In genomic region chr1:167350597-167351415, GRCm38 (mm10) we compare ENCODE assay signal across 8 mouse cellular contexts. TPM values are rescaled to one million over a fixed set of nuclear protein-coding genes. Genes with fewer than 3 reads are reported as not detected.
A peak's percentile ranks its signal among the peaks of the same experiment; 100 is the strongest.
DNase-seq lines count a peak whose midpoint lies in the region; ATAC-seq and TF ChIP-seq lines count a peak whose summit lies in the region.

No protein-coding gene starts in this region.

- no peak for TF ChIP-seq EP300 in MEL (IDR thresholded peaks at IDR 0.05; ENCODE audit: low read depth in 1 of 2, low read length in 2 of 2)

- H3K79me2 ChIP-seq in MEL (ENCODE audit: control insufficient read depth, insufficient read depth, low read length, poor library complexity), result peaks cover 12% of the 10 kb centered on the region

- no peak for TF ChIP-seq RAD21 in MEL (IDR thresholded peaks at IDR 0.05; ENCODE audit: low read depth, low read length)

- H3K36me3 ChIP-seq in heart, embryonic 16.5 days (ENCODE audit: control insufficient read depth, insufficient read depth), result peaks cover 7% of the 10 kb centered on the region
- H3K36me3 ChIP-seq in MEL (ENCODE audit: control insufficient read depth in 1 of 2, insufficient read depth in 2 of 2, low read length in 2 of 2), result peaks cover 4 to 17% of the 10 kb centered on the region in 2 experiments
- H3K36me3 ChIP-seq in hindbrain, embryonic 10.5 days, result peaks cover 23% of the 10 kb centered on the region
- peaks cover 2% of the 10 kb centered on the region; the same call in 1 of the 2 replicates for H3K36me3 ChIP-seq in midbrain, embryonic 11.5 days (ENCODE audit: control insufficient read depth, insufficient read depth, low read length)

- peak overlapping the region; percentile 91 for H3K4me2 ChIP-seq in heart, embryonic 16.5 days (ENCODE audit: low read depth, low read length)
- H3K4me2 ChIP-seq in midbrain, embryonic 11.5 days, result peak overlapping the region; percentile 68

- 34% methylated on average over 13 of the region's 13 CpGs for WGBS in heart, embryonic 16.5 days
- 33% methylated on average over 13 of the region's 13 CpGs for WGBS in hindbrain, embryonic 10.5 days
- WGBS in midbrain, embryonic 11.5 days, result 37% methylated on average over 13 of the region's 13 CpGs

- peaks cover 2% of the 10 kb centered on the region; the same call in 1 of the 2 replicates for H3K4me1 ChIP-seq in heart, embryonic 16.5 days (ENCODE audit: control insufficient read depth, insufficient read depth, low read length)
- H3K4me1 ChIP-seq in MEL (ENCODE audit: control insufficient read depth in 1 of 2, insufficient read depth in 2 of 2, low read length in 2 of 2), result peaks cover 6 to 10% of the 10 kb centered on the region in 2 experiments; a peak in 3 of 4 replicates
- H3K4me1 ChIP-seq in hindbrain, embryonic 10.5 days (replicated peaks), result peaks cover 11% of the 10 kb centered on the region
- H3K4me1 ChIP-seq in midbrain, embryonic 11.5 days (ENCODE audit: control insufficient read depth, insufficient read depth, low read length), result no peaks in the 10 kb centered on the region

- no peak for TF ChIP-seq POLR2A in MEL (IDR thresholded peaks at IDR 0.05; ENCODE audit: control insufficient read depth in 1 of 2, insufficient read depth in 1 of 2, low read depth in 1 of 2, low read length in 2 of 2, poor library complexity in 1 of 2)

- H3K4me3 ChIP-seq in heart, embryonic 16.5 days (ENCODE audit: low read length), result peak overlapping the region; percentile 76
- peak overlapping the region; percentile 82 to 96 for H3K4me3 ChIP-seq in MEL (ENCODE audit: control insufficient read depth in 1 of 2, insufficient read depth in 1 of 2, low read depth in 2 of 2, low read length in 2 of 2)
- peak overlapping the region; percentile 85 for H3K4me3 ChIP-seq in hindbrain, embryonic 10.5 days
- H3K4me3 ChIP-seq in midbrain, embryonic 11.5 days (ENCODE audit: low read depth, low read length), result peak overlapping the region; percentile 68

- H3K27ac ChIP-seq in heart, embryonic 16.5 days (ENCODE audit: low read length), result peak overlapping the region; percentile 88
- H3K27ac ChIP-seq in MEL (ENCODE audit: control insufficient read depth, low read depth, low read length), result peak overlapping the region; percentile 93
- H3K27ac ChIP-seq in hindbrain, embryonic 10.5 days, result peak overlapping the region; percentile 91
- no peak overlapping the region for H3K27ac ChIP-seq in midbrain, embryonic 11.5 days (ENCODE audit: low read depth, low read length)

- no peak for DNase-seq in heart, adult 11 months
- DNase-seq in MEL (ENCODE audit: low read depth, low spot score), result peak; percentile 57
- DNase-seq in hindbrain, embryonic 10.5 days (ENCODE audit: low spot score), result no peak
- no peak for DNase-seq in midbrain, embryonic 11.5 days (ENCODE audit: low spot score, missing footprints)
- no peak for DNase-seq in ovary, postnatal 36 days (ENCODE audit: low spot score)
- DNase-seq in thymus, postnatal 25 days, result no peak
- no peak for DNase-seq in adrenal gland, postnatal 14 days

- peak overlapping the region; percentile 86 for H3K9ac ChIP-seq in heart, embryonic 16.5 days (ENCODE audit: low read length)
- peak overlapping the region; percentile 95 for H3K9ac ChIP-seq in MEL (ENCODE audit: control insufficient read depth, low read depth, low read length, poor library complexity, severe bottlenecking)
- peak overlapping the region; percentile 78 for H3K9ac ChIP-seq in midbrain, embryonic 11.5 days (ENCODE audit: low read length)

- H3K27me3 ChIP-seq in heart, embryonic 16.5 days (ENCODE audit: control insufficient read depth, insufficient read depth, low read length), result no peaks in the 10 kb centered on the region
- no peaks in the 10 kb centered on the region for H3K27me3 ChIP-seq in MEL (ENCODE audit: control insufficient read depth in 1 of 2, insufficient read depth in 2 of 2, low read length in 2 of 2)
- H3K27me3 ChIP-seq in hindbrain, embryonic 10.5 days (ENCODE audit: insufficient read depth, poor library complexity, severe bottlenecking), result no peaks in the 10 kb centered on the region
- H3K27me3 ChIP-seq in midbrain, embryonic 11.5 days (ENCODE audit: control insufficient read depth, insufficient read depth, low read length), result no peaks in the 10 kb centered on the region

- no peaks in the 10 kb centered on the region for H3K9me3 ChIP-seq in heart, embryonic 16.5 days (replicated peaks; ENCODE audit: control insufficient read depth, low read length)
- no peaks in the 10 kb centered on the region for H3K9me3 ChIP-seq in MEL (replicated peaks; ENCODE audit: insufficient read depth, low read length)
- H3K9me3 ChIP-seq in hindbrain, embryonic 10.5 days, result no peaks in the 10 kb centered on the region
- H3K9me3 ChIP-seq in midbrain, embryonic 11.5 days (ENCODE audit: control insufficient read depth, low read length), result no peaks in the 10 kb centered on the region

- ATAC-seq in heart, embryonic 16.5 days (replicated peaks; ENCODE audit: extremely low read depth, insufficient read depth, low FRiP score), result no peak
- ATAC-seq in midbrain, embryonic 11.5 days (ENCODE audit: low FRiP score), result no peak

- TF ChIP-seq CTCF in MEL (IDR thresholded peaks at IDR 0.05 in 2 of 3, conservative IDR thresholded peaks at IDR 0.05 in 1 of 3; ENCODE audit: control insufficient read depth in 1 of 3, insufficient read depth in 1 of 3, low read depth in 2 of 3, low read length in 3 of 3, poor library complexity in 1 of 3, severe bottlenecking in 1 of 3), result no peak

TF ChIP-seq in MEL, 35 proteins besides CTCF, POLR2A, EP300 and RAD21:
- peak; percentile 82 for TF ChIP-seq ZNF384 (IDR thresholded peaks at IDR 0.05; ENCODE audit: low read depth, low read length)
- no peak for TF ChIP-seq ELF1 (IDR thresholded peaks at IDR 0.05; ENCODE audit: low read depth, low read length)
- TF ChIP-seq USF1 (IDR thresholded peaks at IDR 0.05; ENCODE audit: low read depth, low read length), result peak; percentile 61
- no peak for TF ChIP-seq CHD1 (IDR thresholded peaks at IDR 0.05; ENCODE audit: low read depth, low read length)
- TF ChIP-seq ZC3H11A (IDR thresholded peaks at IDR 0.05; ENCODE audit: low read depth, low read length), result no peak
- peak; percentile 80 for TF ChIP-seq BHLHE40 (IDR thresholded peaks at IDR 0.05; ENCODE audit: borderline replicate concordance, low read depth, low read length)
- no peak for TF ChIP-seq UBTF (IDR thresholded peaks at IDR 0.05; ENCODE audit: borderline replicate concordance, insufficient read depth, low read depth, low read length)
- peak; percentile 31; the same call in 1 of the 2 replicates for TF ChIP-seq GATA1 (IDR thresholded peaks at IDR 0.05; ENCODE audit: low read depth, low read length)
- TF ChIP-seq MXI1 (IDR thresholded peaks at IDR 0.05; ENCODE audit: low read depth, low read length), result peak; percentile 76
- TF ChIP-seq ETS1 (IDR thresholded peaks at IDR 0.05; ENCODE audit: low read depth, low read length), result peak; percentile 29; the same call in 1 of the 2 replicates
- no peak for TF ChIP-seq ZKSCAN1 (IDR thresholded peaks at IDR 0.05; ENCODE audit: low read depth, low read length)
- no peak for TF ChIP-seq RCOR1 (IDR thresholded peaks at IDR 0.05; ENCODE audit: low read depth, low read length)
- TF ChIP-seq SIN3A (IDR thresholded peaks at IDR 0.05; ENCODE audit: low read length), result peak; percentile 58
- TF ChIP-seq SMC3 (IDR thresholded peaks at IDR 0.05; ENCODE audit: low read depth, low read length), result no peak
- peak; percentile 84 for TF ChIP-seq MAX (IDR thresholded peaks at IDR 0.05; ENCODE audit: low read length)
- peak; percentile 69; the same call in 1 of the 2 replicates for TF ChIP-seq MYC (IDR thresholded peaks at IDR 0.05; ENCODE audit: low read depth, low read length)
- no peak for TF ChIP-seq CHD2 (IDR thresholded peaks at IDR 0.05; ENCODE audit: low read length)
- TF ChIP-seq MYB (IDR thresholded peaks at IDR 0.05; ENCODE audit: low read depth, low read length), result no peak

RNA-seq across cellular contexts. Expression of gene Aldh9a1, which starts 1.0 kb away (rescaled TPM):
- polyA plus RNA-seq in heart, embryonic 16.5 days (2015; fragmentation: Nextera tagmentation; extraction: Ambion mirVana), result 37.3 and 42.0 TPM in 2 replicates
- 14.3 and 16.2 TPM in 2 replicates for total RNA-seq in MEL (2012; rRNA removed)
- 10 to 100 TPM in 1 of 2 experiments, not detected in 1; 78.2 TPM for polyA plus RNA-seq in MEL (2012; ENCODE audit: insufficient read depth in 1 of 2, insufficient read length in 2 of 2, low read depth in 1 of 2, low replicate concordance in 2 of 2, missing spikeins in 1 of 2)
- polyA plus RNA-seq in hindbrain, embryonic 10.5 days (2016; fragmentation: Nextera tagmentation; extraction: Ambion mirVana), result 39.5 and 48.8 TPM in 2 replicates
- 33.4 and 36.5 TPM in 2 replicates for polyA plus RNA-seq in midbrain, embryonic 11.5 days (2014; fragmentation: Nextera tagmentation; extraction: Ambion mirVana)
- total RNA-seq in adrenal gland, postnatal 14 days (2021), result 56.9 and 59.4 TPM in 2 replicates

RNA-seq across cellular contexts. Expression of gene Tmco1, which starts 42.6 kb away (rescaled TPM):
- 85.3 and 99.1 TPM in 2 replicates for polyA plus RNA-seq in heart, embryonic 16.5 days (2015; fragmentation: Nextera tagmentation; extraction: Ambion mirVana)
- 126 and 128 TPM in 2 replicates for total RNA-seq in MEL (2012; rRNA removed)
- polyA plus RNA-seq in MEL (2012; ENCODE audit: insufficient read depth in 1 of 2, insufficient read length in 2 of 2, low read depth in 1 of 2, low replicate concordance in 2 of 2, missing spikeins in 1 of 2), result 100 to 1,000 TPM in 1 of 2 experiments, not detected in 1; 110 TPM
- 76.3 and 78.3 TPM in 2 replicates for polyA plus RNA-seq in hindbrain, embryonic 10.5 days (2016; fragmentation: Nextera tagmentation; extraction: Ambion mirVana)
- polyA plus RNA-seq in midbrain, embryonic 11.5 days (2014; fragmentation: Nextera tagmentation; extraction: Ambion mirVana), result 94.2 and 105 TPM in 2 replicates
- 109 and 120 TPM in 2 replicates for total RNA-seq in adrenal gland, postnatal 14 days (2021)

RNA-seq across cellular contexts. Expression of gene Mgst3, which starts 42.8 kb away (rescaled TPM):
- 191 and 198 TPM in 2 replicates for polyA plus RNA-seq in heart, embryonic 16.5 days (2015; fragmentation: Nextera tagmentation; extraction: Ambion mirVana)
- total RNA-seq in MEL (2012; rRNA removed), result 16.5 and 17.0 TPM in 2 replicates
- polyA plus RNA-seq in MEL (2012; ENCODE audit: insufficient read depth in 1 of 2, insufficient read length in 2 of 2, low read depth in 1 of 2, low replicate concordance in 2 of 2, missing spikeins in 1 of 2), result 10 to 100 TPM in 1 of 2 experiments, not detected in 1; 33.2 TPM
- polyA plus RNA-seq in hindbrain, embryonic 10.5 days (2016; fragmentation: Nextera tagmentation; extraction: Ambion mirVana), result 74.5 and 83.9 TPM in 2 replicates
- polyA plus RNA-seq in midbrain, embryonic 11.5 days (2014; fragmentation: Nextera tagmentation; extraction: Ambion mirVana), result 58.9 and 60.8 TPM in 2 replicates
- total RNA-seq in adrenal gland, postnatal 14 days (2021), result 69.7 and 75.6 TPM in 2 replicates
